Mouse (Mus musculus): Measurements from ENCODE around the gene Man2b2.

The Man2b2 gene

DNA sequence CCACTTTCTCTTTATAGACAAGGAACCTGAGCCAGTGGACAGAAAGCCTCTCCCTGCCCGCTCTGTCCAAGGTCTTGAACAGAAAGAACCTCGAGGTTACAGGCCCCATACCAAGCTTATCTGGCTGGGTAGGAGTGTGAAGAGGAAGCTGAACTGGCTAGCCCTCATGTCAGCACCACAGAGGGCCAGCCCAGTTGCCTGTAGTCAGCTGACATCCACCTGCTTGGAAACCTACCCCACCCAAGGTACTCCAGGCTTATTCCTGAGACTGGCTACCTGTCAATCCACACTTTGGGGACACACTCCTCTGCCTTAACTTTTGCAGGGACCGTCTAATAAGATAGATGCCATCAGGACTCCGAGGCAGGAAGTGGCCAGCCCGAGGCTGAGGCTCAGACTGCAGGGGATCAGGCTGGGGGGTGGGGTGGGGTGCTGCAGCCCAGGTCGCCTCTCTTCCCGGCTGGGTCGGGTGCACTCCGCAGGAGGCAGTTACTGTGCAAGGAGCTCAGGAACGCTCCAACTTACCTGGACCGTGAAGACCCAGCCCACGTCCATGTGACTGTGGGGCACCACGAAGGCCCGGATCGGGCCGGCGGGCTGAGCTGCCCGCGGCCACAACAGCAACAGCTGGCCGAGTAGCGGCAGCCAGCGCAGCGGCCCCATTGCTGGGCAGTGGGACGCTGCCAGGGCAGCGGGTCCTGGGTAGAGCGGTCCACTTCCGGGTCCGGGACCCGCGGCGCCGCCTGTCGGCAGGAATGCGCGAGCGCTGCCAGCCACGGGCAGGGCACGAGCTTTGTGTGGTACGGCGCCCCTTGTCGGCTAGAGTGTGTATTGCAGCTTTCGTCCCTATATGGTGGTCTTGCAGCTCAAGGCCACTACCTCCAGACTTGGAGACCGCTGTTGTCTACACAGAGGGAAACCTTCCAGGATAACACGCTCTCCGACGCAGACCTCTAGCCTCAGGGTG, at the start of gene Man2b2:
TSS of gene Man2b2 (minus strand) at position 741 of the 967 bp plus-strand sequence.
- DNase-seq (ENCODE audit: low spot score in 2 of 2), result peak; percentile 87 to 91

DNA sequence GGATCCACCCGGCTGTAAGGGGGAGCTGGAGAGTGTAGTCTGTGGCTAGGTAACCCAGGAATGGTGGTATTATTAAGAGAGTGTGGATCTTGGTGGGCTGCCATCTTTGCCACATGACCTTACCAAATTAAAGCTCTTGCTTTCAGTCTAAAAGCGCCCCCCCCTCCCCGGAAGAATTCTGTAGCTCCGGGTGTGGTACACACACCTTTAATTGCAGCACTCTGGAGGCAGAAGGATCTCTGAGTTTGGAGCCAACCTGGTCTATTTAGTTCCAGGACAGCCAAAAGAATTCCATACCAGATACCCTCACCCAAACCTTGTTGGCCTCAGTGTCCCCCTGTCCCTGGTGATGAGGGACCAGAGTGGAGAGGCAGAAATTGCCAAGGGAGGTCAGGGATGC, 48.3 kb upstream of the Man2b2 start:
- no peak for DNase-seq (ENCODE audit: low spot score in 2 of 2)

GRCm38 (mm10) chr5:36877641-36878040, 47.2 kb upstream of the Man2b2 start:
- DNase-seq (ENCODE audit: low spot score in 2 of 2), result no peak

- no peak for DNase-seq (ENCODE audit: low spot score in 2 of 2)
Observed at GRCm38 (mm10) chr5:36876777-36877396, 46.4 kb upstream of the Man2b2 start.

GRCm38 (mm10) chr5:36875956-36876355, 45.5 kb upstream of the Man2b2 start:
- no peak for DNase-seq (ENCODE audit: low spot score in 2 of 2)

DNA sequence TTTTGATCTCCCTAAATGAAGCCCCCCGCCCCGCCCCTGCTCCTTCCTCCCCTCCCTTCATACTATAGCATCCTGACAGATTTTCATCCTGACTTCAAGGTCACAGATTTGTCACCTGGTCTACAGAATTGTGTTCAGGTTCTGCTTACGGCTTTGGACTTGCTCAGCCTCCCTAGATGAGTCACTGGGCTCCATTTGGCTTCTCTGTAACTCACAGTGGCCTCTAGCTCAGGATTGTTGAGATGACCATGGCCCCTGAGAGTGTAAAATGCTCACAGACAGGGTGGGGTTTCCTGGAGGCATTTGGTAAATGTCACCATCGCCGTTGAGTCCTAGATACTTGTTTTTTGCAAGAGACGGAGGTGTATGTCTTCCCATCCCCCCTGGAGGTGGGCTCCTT, 40.5 kb upstream of the Man2b2 start:
- DNase-seq (ENCODE audit: low spot score in 2 of 2), result no peak

- peak; percentile 42 to 50 for DNase-seq (ENCODE audit: low spot score in 2 of 2)
Observed at GRCm38 (mm10) chr5:36869578-36870236, 39.3 kb upstream of the Man2b2 start.

GRCm38 (mm10) chr5:36869186-36869577, 38.7 kb upstream of the Man2b2 start:
- no peak for DNase-seq (ENCODE audit: low spot score in 2 of 2)

- DNase-seq (ENCODE audit: low spot score in 2 of 2), result no peak
Observed at GRCm38 (mm10) chr5:36868266-36869090, 38.0 kb upstream of the Man2b2 start, which contains the start of gene Ppp2r2c. Gene Ppp2r2c, plus strand, starts transcription at chr5:36868513.

DNA sequence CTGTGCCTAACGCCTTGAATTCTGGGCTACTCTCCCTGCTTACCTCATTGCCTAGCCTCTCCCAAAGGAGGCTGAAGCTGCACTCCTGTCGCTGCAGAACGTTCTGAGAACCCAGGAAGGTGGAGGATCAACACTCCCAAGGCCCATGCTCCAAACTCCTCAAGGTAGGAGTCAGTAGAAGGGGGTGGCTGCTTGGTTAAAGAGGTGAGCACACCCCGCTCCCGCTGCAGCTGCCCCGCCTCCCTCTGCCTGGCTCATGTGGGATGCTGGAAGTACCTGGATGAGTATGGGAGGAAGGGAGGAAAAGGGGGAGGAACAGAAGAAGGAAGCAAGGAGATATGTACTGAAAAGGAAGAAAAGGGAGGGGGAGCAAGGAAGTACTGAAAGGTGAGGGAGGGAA, 37.1 kb upstream of the Man2b2 start:
- no peak for DNase-seq (ENCODE audit: low spot score in 2 of 2)

- DNase-seq (ENCODE audit: low spot score in 2 of 2), result no peak
Observed at GRCm38 (mm10) chr5:36866701-36867250, 36.3 kb upstream of the Man2b2 start.

GRCm38 (mm10) chr5:36861084-36861483, 30.6 kb upstream of the Man2b2 start:
- no peak for DNase-seq (ENCODE audit: low spot score in 2 of 2)

DNA sequence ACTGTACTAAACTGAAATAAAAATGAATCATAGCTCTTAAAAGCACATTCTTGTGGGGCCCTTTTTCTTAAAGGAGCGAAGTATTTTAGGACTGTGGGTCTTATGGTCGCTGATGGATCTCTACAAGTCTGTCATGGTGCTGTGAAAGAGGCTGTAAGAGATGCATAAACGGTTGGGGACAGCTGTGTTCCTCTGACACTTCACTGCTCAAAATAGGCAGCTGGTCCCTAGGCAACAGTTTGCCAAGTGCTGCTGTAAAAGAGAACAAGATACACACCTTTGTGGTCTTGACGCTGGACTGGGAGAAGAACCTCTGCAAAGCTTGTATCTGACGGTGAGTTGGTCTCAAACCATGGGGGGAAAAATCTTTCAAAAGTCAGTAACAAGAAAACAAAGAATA, 27.1 kb upstream of the Man2b2 start:
- DNase-seq (ENCODE audit: low spot score in 2 of 2), result no peak

DNA sequence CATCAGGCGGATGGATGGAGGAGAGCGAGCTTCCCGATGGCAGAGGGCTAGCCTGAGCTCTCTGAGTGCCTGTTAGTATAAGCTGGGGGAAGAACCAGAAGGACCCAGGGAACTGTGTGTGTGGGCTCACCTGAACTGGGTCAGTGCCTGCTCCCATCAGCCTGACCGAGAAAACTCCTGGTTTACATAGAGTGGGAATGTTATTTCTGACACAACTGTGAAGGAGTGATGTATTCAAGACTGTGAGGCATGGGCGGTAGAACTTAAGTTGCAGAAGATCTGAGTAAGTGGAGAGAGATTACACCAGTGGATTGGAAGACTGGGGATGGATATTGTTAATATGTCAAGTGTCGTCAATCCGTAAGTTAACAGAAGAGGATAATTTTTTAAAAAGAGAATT, 26.1 kb upstream of the Man2b2 start:
- DNase-seq (ENCODE audit: low spot score in 2 of 2), result no peak

DNA sequence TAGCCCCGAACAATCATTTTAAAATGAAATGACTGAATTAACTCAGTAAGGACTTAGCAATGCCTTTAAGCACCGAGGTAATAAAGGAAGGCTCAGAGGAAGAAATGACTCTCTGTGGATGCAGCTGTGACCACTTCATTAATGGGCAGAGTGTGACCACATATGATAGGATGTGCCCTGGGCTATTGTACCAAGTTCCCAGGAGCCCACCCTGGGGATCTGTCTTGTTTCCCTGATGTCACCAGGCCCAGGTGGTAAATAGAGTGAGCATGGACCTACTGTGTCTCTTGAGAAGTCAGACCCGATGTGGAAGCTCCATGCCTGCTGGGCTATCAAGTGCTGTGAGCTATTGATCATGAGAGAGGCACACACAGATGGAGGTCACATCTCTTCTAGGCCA, 24.7 kb upstream of the Man2b2 start:
- no peak for DNase-seq (ENCODE audit: low spot score in 2 of 2)

GRCm38 (mm10) chr5:36851572-36851971, 21.1 kb upstream of the Man2b2 start:
- no peak for DNase-seq (ENCODE audit: low spot score in 2 of 2)

GRCm38 (mm10) chr5:36844490-36844889, 14.0 kb upstream of the Man2b2 start:
- no peak for DNase-seq (ENCODE audit: low spot score in 2 of 2)

- no peak for DNase-seq (ENCODE audit: low spot score in 2 of 2)
Observed at GRCm38 (mm10) chr5:36841701-36842100, 11.2 kb upstream of the Man2b2 start.

DNA sequence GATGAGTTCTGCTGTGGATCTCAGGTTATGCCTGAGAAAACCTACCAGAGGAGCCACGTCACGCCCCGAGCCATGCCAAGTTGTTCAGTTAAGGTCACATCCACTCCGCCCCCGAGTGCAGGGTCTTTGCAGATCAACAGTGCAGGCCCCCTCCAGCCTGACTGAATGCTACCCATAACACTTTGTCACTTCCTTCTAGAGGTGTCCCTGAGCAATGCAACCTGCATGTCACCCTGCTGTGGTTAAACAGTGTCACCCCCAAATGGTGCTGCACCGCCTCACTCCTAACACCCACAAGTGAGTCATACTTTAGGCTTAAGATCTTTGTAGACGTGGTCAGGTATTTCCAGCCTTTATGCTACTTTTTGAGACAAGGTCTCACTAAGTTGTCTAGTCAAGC, 9.6 kb upstream of the Man2b2 start:
- no peak for DNase-seq (ENCODE audit: low spot score in 2 of 2)

DNA sequence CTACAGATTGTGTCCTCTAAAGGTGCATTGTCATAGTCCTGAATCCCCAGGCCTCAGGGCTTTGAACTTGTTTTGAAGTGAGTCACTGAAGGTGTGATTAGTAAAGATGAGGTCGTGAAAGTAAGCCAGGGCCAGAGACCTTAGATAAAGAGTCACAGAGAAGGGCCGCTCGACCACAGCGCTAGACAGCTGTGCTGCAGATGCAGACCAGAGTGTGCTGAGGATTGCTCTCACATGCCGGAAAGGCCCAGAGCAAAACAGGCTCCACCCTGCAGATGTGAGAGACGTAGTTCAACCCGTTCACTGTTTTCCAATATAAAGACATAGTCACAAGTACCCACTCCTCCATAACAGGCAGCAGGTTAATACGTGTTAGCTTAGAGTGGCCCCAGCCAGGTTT, 9.1 kb upstream of the Man2b2 start:
- no peak for DNase-seq (ENCODE audit: low spot score in 2 of 2)

DNA sequence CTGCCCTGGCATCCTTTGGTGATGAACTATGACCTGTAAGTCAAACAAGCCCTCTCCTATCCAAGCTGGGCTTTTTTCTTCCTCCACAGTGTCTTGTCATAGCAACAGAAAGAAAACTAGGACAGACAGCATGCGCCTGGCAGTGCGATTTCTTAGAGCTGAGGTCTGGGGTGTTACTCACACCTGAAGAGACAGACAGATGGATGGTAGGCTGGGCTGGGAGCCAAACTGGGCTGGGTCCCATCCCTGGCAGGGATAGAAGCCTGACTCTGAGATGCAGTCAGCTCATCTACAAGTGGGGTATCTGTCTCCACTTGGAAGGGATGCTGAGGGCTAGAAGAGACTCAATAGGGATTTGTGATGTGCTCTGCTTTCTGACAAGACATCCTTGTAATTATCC, 8.6 kb upstream of the Man2b2 start:
- peak; percentile 52 to 58 for DNase-seq (ENCODE audit: low spot score in 2 of 2)

Measured in frontal cortex, postnatal 25 days (tissue).